Mouse (Mus musculus) heart, embryonic 11.5 days (tissue): ENCODE data around the gene Gp1ba. TPM values are rescaled to one million over a fixed set of nuclear protein-coding genes. Genes with fewer than 3 reads are reported as not detected.
A peak's percentile ranks its signal among the peaks of the same experiment; 100 is the strongest.

ENCODE experiments used
- ATAC-seq: fragments of 200-750 bp; cut with Nextera tagmentation; replicated peaks from 2 replicates; pipeline ENCODE4 v1.8.0; 2017; ENCODE audit warnings: moderate library complexity; ENCODE audit not compliant: insufficient number of reproducible peaks, low FRiP score, low TSS enrichment
- H3K27ac ChIP-seq: fragments of 300-500 bp; sonication (generic); 2 replicates; pipeline ENCODE4 v1.5.1; 2014; ENCODE audit warnings: mild to moderate bottlenecking, low read depth, low read length
- H3K27me3 ChIP-seq: fragments of 300-500 bp; sonication (generic); 2 replicates; pipeline ENCODE4 v1.6.1; 2014; ENCODE audit warnings: mild to moderate bottlenecking, low read length, mixed read lengths; ENCODE audit not compliant: control insufficient read depth, insufficient read depth
- H3K36me3 ChIP-seq: fragments of 300-500 bp; sonication (generic); 2 replicates; pipeline ENCODE4 v1.6.1; 2014; ENCODE audit warnings: mild to moderate bottlenecking, low read length, moderate library complexity, mixed read lengths; ENCODE audit not compliant: control insufficient read depth, insufficient read depth
- H3K4me1 ChIP-seq: fragments of 300-500 bp; sonication (generic); 2 replicates; pipeline ENCODE4 v1.6.1; 2014; ENCODE audit warnings: low read length; ENCODE audit not compliant: control insufficient read depth, insufficient read depth
- H3K4me2 ChIP-seq: fragments of 300-500 bp; sonication (generic); 2 replicates; pipeline ENCODE4 v1.6.1; 2014; ENCODE audit warnings: mild to moderate bottlenecking, moderate library complexity
- H3K4me3 ChIP-seq: fragments of 300-500 bp; sonication (generic); 2 replicates; pipeline ENCODE4 v1.5.1; 2014; ENCODE audit warnings: low read depth, low read length
- H3K9ac ChIP-seq: fragments of 300-500 bp; sonication (generic); 2 replicates; pipeline ENCODE4 v1.6.1; 2014; ENCODE audit warnings: mild to moderate bottlenecking, low read depth, low read length, moderate library complexity
- H3K9me3 ChIP-seq: fragments of 300-500 bp; sonication (generic); replicated peaks from 2 replicates; pipeline ENCODE4 v1.6.1; 2016; ENCODE audit warnings: low read length; ENCODE audit not compliant: control insufficient read depth
- WGBS: fragments of 180-500 bp; shearing (Covaris S2); extraction: QIAGEN DNeasy Blood & Tissue Kit; methylation state at CpG from one replicate; pipeline ENCODE4 v1.1.7; 2014; ENCODE audit not compliant: insufficient replicate concordance; 5-methylcytosine and 5-hydroxymethylcytosine counted together
- polyA plus RNA-seq: library from polyadenylated mRNA; unstranded; fragments of >200 nt; fragmentation: Nextera tagmentation; extraction: Ambion mirVana; gene quantifications from 2 replicates; pipeline ENCODE4 v1.2.1, GENCODE M21; 2014

Gene Gp1ba
- polyA plus RNA-seq, 1 experiment from 2014 or later = 2.6 TPM

- H3K9ac ChIP-seq = peak within 1 kb of the TSS; percentile 91
- no peaks in the 10 kb centered on the region for H3K27me3 ChIP-seq
- peaks cover 35% of the 10 kb centered on the region for H3K4me1 ChIP-seq
- ATAC-seq = peak; percentile 83
- H3K4me3 ChIP-seq = peak within 1 kb of the TSS; percentile 76
- H3K4me2 ChIP-seq = peak within 1 kb of the TSS; percentile 93
- H3K27ac ChIP-seq = peak within 1 kb of the TSS; percentile 94
- under 1% methylated on average over 63 of the region's 63 CpGs for WGBS
- H3K9me3 ChIP-seq = no peaks in the 10 kb centered on the region
- H3K36me3 ChIP-seq = peaks cover 42% of the 10 kb centered on the region
Measured at GRCm38 (mm10) chr11:70646691-70647650, 8.0 kb downstream of the Gp1ba start, which contains the start of the genes Rnf167 and Slc25a11. TSS of gene Rnf167 (plus strand) at chr11:70647235. TSS of gene Slc25a11 (minus strand) at chr11:70647479.

- 2% methylated on average over 28 of the region's 28 CpGs for WGBS
- Histone ChIP-seq H3K27ac (peak overlapping the region; percentile 94), H3K9me3 (no peaks in the 10 kb centered on the region), H3K4me1 (peaks cover 44% of the 10 kb centered on the region), H3K27me3 (no peaks in the 10 kb centered on the region), H3K9ac (peak overlapping the region; percentile 91), H3K36me3 (peaks cover 47% of the 10 kb centered on the region), H3K4me3 (peak overlapping the region; percentile 76), H3K4me2 (peak overlapping the region; percentile 93)
- ATAC-seq = peak; percentile 23; the same call in 1 of the 2 replicates
Measured at GRCm38 (mm10) chr11:70647716-70648420, 8.9 kb downstream of the Gp1ba start.

- Histone ChIP-seq H3K4me1 (peaks cover 44% of the 10 kb centered on the region), H3K4me2 (peak overlapping the region; percentile 93), H3K36me3 (peaks cover 47% of the 10 kb centered on the region), H3K4me3 (peak overlapping the region; percentile 76), H3K9me3 (no peaks in the 10 kb centered on the region), H3K9ac (peak overlapping the region; percentile 91; the same call in 1 of the 2 replicates), H3K27me3 (no peaks in the 10 kb centered on the region), H3K27ac (no peak overlapping the region)
- ATAC-seq = no peak
- WGBS = 71% methylated on average over 4 of the region's 4 CpGs
Measured at GRCm38 (mm10) chr11:70648512-70648911, 9.6 kb downstream of the Gp1ba start.

GRCm38 (mm10) chr11:70649185-70649734 lies 10.3 kb downstream of the Gp1ba start:
- no peaks in the 10 kb centered on the region for H3K9me3 ChIP-seq
- H3K9ac ChIP-seq = no peak overlapping the region
- H3K36me3 ChIP-seq = peaks cover 45% of the 10 kb centered on the region
- peak overlapping the region; percentile 76 for H3K4me3 ChIP-seq
- WGBS = 85% methylated on average over 8 of the region's 8 CpGs
- peak overlapping the region; percentile 93 for H3K4me2 ChIP-seq
- peaks cover 44% of the 10 kb centered on the region for H3K4me1 ChIP-seq
- ATAC-seq = no peak
- H3K27me3 ChIP-seq = no peaks in the 10 kb centered on the region
- H3K27ac ChIP-seq = no peak overlapping the region

- no peaks in the 10 kb centered on the region for H3K9me3 ChIP-seq
- peaks cover 41% of the 10 kb centered on the region for H3K4me1 ChIP-seq
- no peak for ATAC-seq
- peak overlapping the region; percentile 23; the same call in 1 of the 2 replicates for H3K4me2 ChIP-seq
- WGBS = 68% methylated on average over 12 of the region's 12 CpGs
- H3K27ac ChIP-seq = peak overlapping the region; percentile 4; the same call in 1 of the 2 replicates
- H3K4me3 ChIP-seq = 0 out of 2 replicates have a peak overlapping the region, but pooled peaks have one; percentile 8
- peak overlapping the region; percentile 8; the same call in 1 of the 2 replicates for H3K9ac ChIP-seq
- H3K27me3 ChIP-seq = no peaks in the 10 kb centered on the region
- H3K36me3 ChIP-seq = peaks cover 32% of the 10 kb centered on the region
Measured at GRCm38 (mm10) chr11:70650322-70651175, 11.6 kb downstream of the Gp1ba start.

GRCm38 (mm10) chr11:70651391-70651790 lies 12.5 kb downstream of the Gp1ba start:
- H3K4me3 ChIP-seq = peak overlapping the region; percentile 11; the same call in 1 of the 2 replicates
- H3K9me3 ChIP-seq = no peaks in the 10 kb centered on the region
- H3K9ac ChIP-seq = peak overlapping the region; percentile 24; the same call in 1 of the 2 replicates
- H3K4me2 ChIP-seq = peak overlapping the region; percentile 27
- H3K4me1 ChIP-seq = peaks cover 35% of the 10 kb centered on the region
- no peak for ATAC-seq
- WGBS = 66% methylated on average over 2 of the region's 2 CpGs
- peaks cover 31% of the 10 kb centered on the region for H3K36me3 ChIP-seq
- H3K27me3 ChIP-seq = no peaks in the 10 kb centered on the region
- H3K27ac ChIP-seq = no peak overlapping the region

GRCm38 (mm10) chr11:70652029-70652883 lies 13.3 kb downstream of the Gp1ba start:
- H3K9ac ChIP-seq = peak overlapping the region; percentile 100
- H3K4me3 ChIP-seq = peak overlapping the region; percentile 100
- peak overlapping the region; percentile 82 for H3K4me2 ChIP-seq
- peaks cover 43% of the 10 kb centered on the region for H3K4me1 ChIP-seq
- H3K9me3 ChIP-seq = no peaks in the 10 kb centered on the region
- H3K27ac ChIP-seq = 0 out of 2 replicates have a peak overlapping the region, but pooled peaks have one; percentile 99
- H3K36me3 ChIP-seq = peaks cover 31% of the 10 kb centered on the region
- ATAC-seq = no peak
- WGBS = 59% methylated on average over 12 of the region's 12 CpGs
- H3K27me3 ChIP-seq = no peaks in the 10 kb centered on the region
